Comparison of ENCODE assay signal across 15 mouse cellular contexts in the genomic region with DNA sequence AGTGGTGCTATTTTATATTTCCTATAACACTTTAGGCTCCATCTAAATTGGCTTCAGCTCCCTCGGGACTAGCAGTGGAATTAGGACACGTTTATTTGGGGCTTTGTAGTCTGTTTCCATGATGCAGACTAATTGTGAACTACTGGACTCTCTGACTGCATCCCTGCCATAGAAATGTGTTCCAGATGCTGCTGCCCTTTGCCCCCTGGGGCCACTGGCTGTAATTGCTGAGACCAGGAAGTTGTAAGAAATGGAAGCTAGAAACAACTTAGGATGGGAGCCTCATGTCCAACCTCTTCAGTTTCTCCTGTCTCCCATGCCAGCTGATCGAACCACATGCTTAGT. TPM values are rescaled to one million over a fixed set of nuclear protein-coding genes. Genes with fewer than 3 reads are reported as not detected.
DNase-seq lines count a peak whose midpoint lies in the region; ATAC-seq and TF ChIP-seq lines count a peak whose summit lies in the region.
"Had no signal": no experiment of that assay in that cellular context is flagged by ENCODE, and none has a peak within 500 bp of the region (broad histone marks: within the 10 kb centered on the region; RNA-seq: fewer than 3 reads in every experiment).

No protein-coding gene starts in this region.

- no peak overlapping the region for H3K9ac ChIP-seq in intestine, embryonic 15.5 days
- H3K9ac ChIP-seq in limb, embryonic 11.5 days (ENCODE audit: low read length), result no peak overlapping the region
- H3K9ac ChIP-seq: embryonic facial prominence, embryonic 13.5 days; heart, embryonic 13.5 days; hindbrain, embryonic 13.5 days had no signal

- 0 out of 2 replicates have a peak, but pooled peaks cover 2% of the 10 kb centered on the region for H3K4me1 ChIP-seq in intestine, embryonic 15.5 days (replicated peaks)
- 0 out of 2 replicates have a peak, but pooled peaks cover 6% of the 10 kb centered on the region for H3K4me1 ChIP-seq in limb, embryonic 11.5 days (ENCODE audit: control insufficient read depth, insufficient read depth, low read length)
- H3K4me1 ChIP-seq: hindbrain, embryonic 13.5 days had no signal

- H3K4me3 ChIP-seq in gastrocnemius, adult 2 months, result no peak overlapping the region
- no peak overlapping the region for H3K4me3 ChIP-seq in intestine, embryonic 15.5 days (replicated peaks)
- no peak overlapping the region for H3K4me3 ChIP-seq in limb, embryonic 11.5 days (ENCODE audit: low read depth, low read length)
- H3K4me3 ChIP-seq: embryonic facial prominence, embryonic 13.5 days; heart, embryonic 13.5 days; hindbrain, embryonic 13.5 days; midbrain, embryonic 10.5 days had no signal

- no peaks in the 10 kb centered on the region for H3K27me3 ChIP-seq in intestine, embryonic 15.5 days (replicated peaks)
- H3K27me3 ChIP-seq in limb, embryonic 11.5 days (ENCODE audit: control insufficient read depth, insufficient read depth, low read length), result no peaks in the 10 kb centered on the region
- H3K27me3 ChIP-seq: embryonic facial prominence, embryonic 13.5 days; heart, embryonic 13.5 days; hindbrain, embryonic 13.5 days had no signal

- peak; percentile 27 for DNase-seq in gastrocnemius, adult 2 months
- DNase-seq in gastrocnemius, postnatal 25 days, result no peak
- DNase-seq in R1 (ENCODE audit: low read depth, low spot score), result peak; percentile 45
- DNase-seq in limb, embryonic 11.5 days (ENCODE audit: low spot score), result peak; percentile 74
- DNase-seq in heart, postnatal 10 days, result no peak
- DNase-seq in cerebellum, adult 18-20 months, result no peak
- DNase-seq: cerebellum, adult 11-12 months; gastrocnemius, postnatal 14 days had no signal

- peak; percentile 29; the same call in 1 of the 2 replicates for ATAC-seq in intestine, embryonic 15.5 days
- no peak; the same call in 1 of the 2 replicates for ATAC-seq in limb, embryonic 11.5 days (ENCODE audit: insufficient number of reproducible peaks, low FRiP score, low TSS enrichment, low read depth)
- no peak for ATAC-seq in CD4-positive, CD25-positive, alpha-beta regulatory T cell, adult 4 months
- ATAC-seq: forebrain, embryonic 14.5 days had no signal

- no peak for TF ChIP-seq CTCF in gastrocnemius, adult 2 months (IDR thresholded peaks at IDR 0.05)

- H3K36me3 ChIP-seq in intestine, embryonic 15.5 days, result no peaks in the 10 kb centered on the region
- H3K36me3 ChIP-seq in limb, embryonic 11.5 days (ENCODE audit: control insufficient read depth, insufficient read depth, low read length), result no peaks in the 10 kb centered on the region
- H3K36me3 ChIP-seq: embryonic facial prominence, embryonic 13.5 days; heart, embryonic 13.5 days; midbrain, embryonic 10.5 days had no signal

- intact Hi-C loops in gastrocnemius, adult 2 months (cut with DNase I), result no loop called here
- intact Hi-C loops in heart, postnatal 10 days (cut with DNase I), result no loop called here

- H3K9me3 ChIP-seq in intestine, embryonic 15.5 days, result no peaks in the 10 kb centered on the region
- no peaks in the 10 kb centered on the region; the same call in 1 of the 2 replicates for H3K9me3 ChIP-seq in limb, embryonic 11.5 days (ENCODE audit: control insufficient read depth, low read length)
- H3K9me3 ChIP-seq: embryonic facial prominence, embryonic 13.5 days; heart, embryonic 13.5 days; midbrain, embryonic 10.5 days had no signal

- 70% methylated on average over 3 of the region's 3 CpGs for WGBS in intestine, embryonic 15.5 days
- 32% methylated on average over 3 of the region's 3 CpGs for WGBS in limb, embryonic 11.5 days

- no peak overlapping the region for H3K27ac ChIP-seq in gastrocnemius, adult 2 months
- no peak overlapping the region for H3K27ac ChIP-seq in intestine, embryonic 15.5 days
- H3K27ac ChIP-seq in limb, embryonic 11.5 days (replicated peaks; ENCODE audit: low read depth, low read length), result no peak overlapping the region
- H3K27ac ChIP-seq: embryonic facial prominence, embryonic 13.5 days; heart, embryonic 13.5 days; hindbrain, embryonic 13.5 days; midbrain, embryonic 10.5 days had no signal

- no peak overlapping the region for H3K4me2 ChIP-seq in intestine, embryonic 15.5 days (replicated peaks)
- H3K4me2 ChIP-seq in limb, embryonic 11.5 days (ENCODE audit: low read depth, severe bottlenecking), result no peak overlapping the region
- H3K4me2 ChIP-seq: embryonic facial prominence, embryonic 13.5 days; heart, embryonic 13.5 days; hindbrain, embryonic 13.5 days had no signal

RNA-seq across cellular contexts. Expression of a gene that starts 38.9 kb away (rescaled TPM):
- 10 to 100 TPM; 14.4 to 14.6 TPM for total RNA-seq in gastrocnemius, adult 2 months (2021)
- total RNA-seq in gastrocnemius, postnatal 25 days (2021), result 10 to 100 TPM; 13.7 to 16.0 TPM
- polyA plus RNA-seq in intestine, embryonic 15.5 days (2015; fragmentation: Nextera tagmentation; extraction: Ambion mirVana), result 58.0 and 66.9 TPM in 2 replicates
- 83.8 and 83.9 TPM in 2 replicates for polyA plus RNA-seq in limb, embryonic 11.5 days (2014; fragmentation: Nextera tagmentation; extraction: Ambion mirVana)
- total RNA-seq in heart, postnatal 10 days (2021), result 10 to 100 TPM; 21.8 to 24.6 TPM
- polyA plus RNA-seq in CD4-positive, CD25-positive, alpha-beta regulatory T cell, adult 4 months (2017; shearing (Covaris generic)), result 1 to 10 TPM; 6.0 to 8.4 TPM

RNA-seq across cellular contexts. Expression of a gene that starts 58.1 kb away (rescaled TPM):
- 10 to 100 TPM; 27.1 to 36.4 TPM for total RNA-seq in gastrocnemius, adult 2 months (2021)
- 10 to 100 TPM; 20.8 to 25.2 TPM for total RNA-seq in gastrocnemius, postnatal 25 days (2021)
- 144 and 146 TPM in 2 replicates for polyA plus RNA-seq in intestine, embryonic 15.5 days (2015; fragmentation: Nextera tagmentation; extraction: Ambion mirVana)
- polyA plus RNA-seq in limb, embryonic 11.5 days (2014; fragmentation: Nextera tagmentation; extraction: Ambion mirVana), result 97.3 and 98.3 TPM in 2 replicates
- total RNA-seq in heart, postnatal 10 days (2021), result 10 to 100 TPM; 37.2 to 45.4 TPM
- 100 to 1,000 TPM; 201 to 619 TPM for polyA plus RNA-seq in CD4-positive, CD25-positive, alpha-beta regulatory T cell, adult 4 months (2017; shearing (Covaris generic))

Comparison
In these comparisons a context has a peak if more than half of its experiments do, and no peak if none do; other contexts are left out.
1. DNase-seq: peak in gastrocnemius, adult 2 months (single experiment), R1 (single experiment) and limb, embryonic 11.5 days (single experiment); none in gastrocnemius, postnatal 25 days (single experiment), heart, postnatal 10 days (0 of 2) and cerebellum, adult 18-20 months (0 of 2).